Mouse (Mus musculus) lung, embryonic 16.5 days (tissue): Measurements from ENCODE around the gene Slc22a12. TPM values are rescaled to one million over a fixed set of nuclear protein-coding genes. Genes with fewer than 3 reads are reported as not detected.

Experiments used
- ATAC-seq: fragments of 200-750 bp; cut with Nextera tagmentation; 2 replicates; pipeline ENCODE4 v1.8.0; 2017; ENCODE audit warnings: low read depth, mild to moderate bottlenecking, moderate library complexity
- H3K27ac ChIP-seq: fragments of 300-500 bp; sonication (generic); 2 replicates; pipeline ENCODE4 v1.5.1; 2014; ENCODE audit warnings: mild to moderate bottlenecking, control low read depth, low read length
- H3K27me3 ChIP-seq: fragments of 300-500 bp; sonication (generic); 2 replicates; pipeline ENCODE4 v1.6.1; 2014; ENCODE audit warnings: low read depth, low read length, mixed read lengths; ENCODE audit not compliant: control insufficient read depth, insufficient read depth
- H3K36me3 ChIP-seq: fragments of 300-500 bp; sonication (generic); 2 replicates; pipeline ENCODE4 v1.6.1; 2014; ENCODE audit warnings: low read length; ENCODE audit not compliant: control insufficient read depth, insufficient read depth
- H3K4me1 ChIP-seq: fragments of 300-500 bp; sonication (generic); replicated peaks from 2 replicates; pipeline ENCODE4 v1.6.1; 2014; ENCODE audit warnings: low read length, mixed read lengths; ENCODE audit not compliant: control insufficient read depth, insufficient read depth
- H3K4me2 ChIP-seq: fragments of 300-500 bp; sonication (generic); 2 replicates; pipeline ENCODE4 v1.6.1; 2014; ENCODE audit warnings: low read depth, low read length, control low read depth
- H3K4me3 ChIP-seq: fragments of 300-500 bp; sonication (generic); 2 replicates; pipeline ENCODE4 v1.5.1; 2014; ENCODE audit warnings: mild to moderate bottlenecking, low read length, control low read depth
- H3K9ac ChIP-seq: fragments of 300-500 bp; sonication (generic); 2 replicates; pipeline ENCODE4 v1.6.1; 2014; ENCODE audit warnings: low read length, control low read depth
- H3K9me3 ChIP-seq: fragments of 300-500 bp; sonication (generic); 2 replicates; pipeline ENCODE4 v1.6.1; 2016; ENCODE audit warnings: low read length; ENCODE audit not compliant: control insufficient read depth
- WGBS: fragments of 180-500 bp; shearing (Covaris S2); extraction: QIAGEN DNeasy Blood & Tissue Kit; methylation state at CpG from one replicate; pipeline ENCODE4 v1.1.7; 2014; 5-methylcytosine and 5-hydroxymethylcytosine counted together
- polyA plus RNA-seq: library from polyadenylated mRNA; unstranded; fragments of >200 nt; fragmentation: Nextera tagmentation; extraction: Ambion mirVana; gene quantifications from 2 replicates; pipeline ENCODE4 v1.2.1, GENCODE M21; 2015

The Slc22a12 gene
- polyA plus RNA-seq, 1 experiment from 2014 or later = not detected

GRCm38 (mm10) chr19:6502035-6502541, 40.7 kb downstream of the Slc22a12 start:
- Histone ChIP-seq H3K9me3 (no peaks in the 10 kb centered on the region), H3K27me3 (peaks cover 67% of the 10 kb centered on the region), H3K4me3 (peak overlapping the region; percentile 14), H3K36me3 (no peaks in the 10 kb centered on the region), H3K4me1 (peaks cover 21% of the 10 kb centered on the region), H3K9ac (no peak overlapping the region), H3K4me2 (peak overlapping the region; percentile 49), H3K27ac (no peak overlapping the region)
- ATAC-seq = 0 out of 2 replicates have a peak, but pooled peaks have one; percentile 16
- under 1% methylated on average over 24 of the region's 25 CpGs for WGBS

GRCm38 (mm10) chr19:6500636-6501025, 42.2 kb downstream of the Slc22a12 start:
- Histone ChIP-seq H3K4me2 (no peak overlapping the region), H3K9me3 (no peaks in the 10 kb centered on the region), H3K4me1 (peaks cover 21% of the 10 kb centered on the region), H3K9ac (no peak overlapping the region), H3K36me3 (no peaks in the 10 kb centered on the region), H3K4me3 (no peak overlapping the region), H3K27ac (no peak overlapping the region), H3K27me3 (peaks cover 80% of the 10 kb centered on the region)
- ATAC-seq = no peak
- 13% methylated on average over 2 of the region's 2 CpGs for WGBS

GRCm38 (mm10) chr19:6499860-6500635, 42.8 kb downstream of the Slc22a12 start:
- WGBS = 52% methylated on average over 6 of the region's 6 CpGs
- no peaks in the 10 kb centered on the region for H3K9me3 ChIP-seq
- H3K36me3 ChIP-seq = no peaks in the 10 kb centered on the region
- peaks cover 86% of the 10 kb centered on the region for H3K27me3 ChIP-seq
- no peak for ATAC-seq
- no peak overlapping the region for H3K27ac ChIP-seq
- H3K9ac ChIP-seq = no peak overlapping the region
- no peak overlapping the region for H3K4me2 ChIP-seq
- peaks cover 21% of the 10 kb centered on the region for H3K4me1 ChIP-seq
- H3K4me3 ChIP-seq = no peak overlapping the region

- no peak for ATAC-seq
- H3K9me3 ChIP-seq = no peaks in the 10 kb centered on the region
- no peaks in the 10 kb centered on the region for H3K36me3 ChIP-seq
- peak overlapping the region; percentile 51 for H3K4me3 ChIP-seq
- peak overlapping the region; percentile 76 for H3K4me2 ChIP-seq
- H3K27ac ChIP-seq = no peak overlapping the region
- H3K4me1 ChIP-seq = peaks cover 16% of the 10 kb centered on the region
- 3% methylated on average over 33 of the region's 38 CpGs for WGBS
- no peak overlapping the region for H3K9ac ChIP-seq
- peaks cover 94% of the 10 kb centered on the region for H3K27me3 ChIP-seq
Observed at GRCm38 (mm10) chr19:6498350-6499131, 44.3 kb downstream of the Slc22a12 start.

GRCm38 (mm10) chr19:6497803-6498202, 45.0 kb downstream of the Slc22a12 start:
- ATAC-seq = no peak
- no peaks in the 10 kb centered on the region for H3K36me3 ChIP-seq
- H3K27ac ChIP-seq = no peak overlapping the region
- no peaks in the 10 kb centered on the region for H3K9me3 ChIP-seq
- H3K4me1 ChIP-seq = peaks cover 16% of the 10 kb centered on the region
- H3K4me3 ChIP-seq = peak overlapping the region; percentile 51
- H3K4me2 ChIP-seq = peak overlapping the region; percentile 76
- H3K9ac ChIP-seq = peak overlapping the region; percentile 39; the same call in 1 of the 2 replicates
- WGBS = 2% methylated on average over 26 of the region's 39 CpGs
- peaks cover 93% of the 10 kb centered on the region for H3K27me3 ChIP-seq

- H3K27ac ChIP-seq = no peak overlapping the region
- no peak overlapping the region for H3K9ac ChIP-seq
- 0% methylated on average over 17 of the region's 39 CpGs for WGBS
- no peaks in the 10 kb centered on the region for H3K36me3 ChIP-seq
- H3K4me3 ChIP-seq = peak overlapping the region; percentile 51
- H3K27me3 ChIP-seq = peaks cover 93% of the 10 kb centered on the region
- 0 out of 2 replicates have a peak, but pooled peaks have one; percentile 21 for ATAC-seq
- H3K4me2 ChIP-seq = peak overlapping the region; percentile 76
- peaks cover 14% of the 10 kb centered on the region for H3K4me1 ChIP-seq
- no peaks in the 10 kb centered on the region for H3K9me3 ChIP-seq
Observed at GRCm38 (mm10) chr19:6497150-6497801, 45.6 kb downstream of the Slc22a12 start.

- Histone ChIP-seq H3K27me3 (peaks cover 88% of the 10 kb centered on the region), H3K27ac (no peak overlapping the region), H3K4me3 (no peak overlapping the region), H3K9me3 (no peaks in the 10 kb centered on the region), H3K9ac (no peak overlapping the region), H3K4me1 (peaks cover 8% of the 10 kb centered on the region), H3K36me3 (no peaks in the 10 kb centered on the region), H3K4me2 (no peak overlapping the region; the same call in 1 of the 2 replicates)
- WGBS = 7% methylated on average over 6 of the region's 6 CpGs
- ATAC-seq = no peak
Observed at GRCm38 (mm10) chr19:6496462-6497149, 46.2 kb downstream of the Slc22a12 start.

- Histone ChIP-seq H3K4me3 (no peak overlapping the region), H3K27ac (no peak overlapping the region), H3K4me2 (no peak overlapping the region), H3K36me3 (no peaks in the 10 kb centered on the region), H3K9ac (no peak overlapping the region), H3K9me3 (no peaks in the 10 kb centered on the region), H3K4me1 (peaks cover 8% of the 10 kb centered on the region), H3K27me3 (peaks cover 79% of the 10 kb centered on the region)
- WGBS = 25% methylated on average over 8 of the region's 8 CpGs
- no peak for ATAC-seq
Observed at GRCm38 (mm10) chr19:6495714-6496113, 47.1 kb downstream of the Slc22a12 start.
